Mouse (Mus musculus) frontal cortex, adult 2 months (tissue): ENCODE measurements around the gene Scaper. TPM values are rescaled to one million over a fixed set of nuclear protein-coding genes. Genes with fewer than 3 reads are reported as not detected.

Experiments used
- DNase-seq, 2 experiments: peaks; one replicate each; pipeline ENCODE4 v3.0.0; 2022; ENCODE audit warnings: low spot score in 1 of 2; ENCODE audit errors: extremely low spot score in 1 of 2
- polyA plus RNA-seq: library from polyadenylated mRNA; depleted of rRNA; stranded (reverse); fragments of >200 nt; gene quantifications from 2 replicates; pipeline ENCODE4 v1.2.3, GENCODE M21; 2012

The Scaper gene
- polyA plus RNA-seq, 1 experiment, result 13.6 TPM

DNA sequence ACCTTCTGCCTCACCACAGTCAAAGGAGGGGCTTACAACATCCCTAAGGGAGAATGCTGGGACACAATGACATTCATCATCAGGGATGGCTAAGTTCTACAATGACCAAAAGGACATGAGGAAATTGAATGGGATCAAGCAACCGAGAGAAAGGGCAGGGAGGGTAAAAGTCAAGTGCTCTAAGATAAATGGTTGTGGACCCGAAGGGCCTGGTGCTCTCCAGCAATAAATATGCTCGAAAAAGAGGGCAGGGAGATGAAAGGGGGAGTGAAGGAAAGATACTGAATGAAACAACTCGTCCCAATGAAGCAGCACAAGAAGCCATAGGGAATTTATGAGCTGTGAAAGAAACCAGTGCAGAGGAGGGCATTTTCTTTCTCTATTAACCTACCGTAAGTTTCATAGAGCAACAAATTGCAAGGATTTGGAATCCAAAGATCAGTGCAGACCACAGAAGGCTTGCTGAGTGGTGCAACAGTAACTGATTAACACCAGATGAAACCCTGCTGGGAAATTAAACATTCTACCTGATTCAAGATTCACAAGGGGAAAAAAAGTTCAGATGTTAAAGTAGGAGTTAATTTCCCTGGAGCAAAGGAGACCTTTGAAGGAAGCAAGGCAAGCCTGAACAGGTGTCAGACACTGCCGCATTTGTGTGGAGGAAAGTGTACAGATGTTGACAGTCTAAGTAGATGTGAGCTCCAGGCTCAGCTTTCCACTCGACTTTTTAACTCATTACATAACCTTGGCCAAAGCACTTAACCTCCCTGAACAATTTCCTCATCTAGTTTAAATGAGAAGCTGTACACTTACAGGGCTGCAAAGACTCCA, 329.0 kb downstream of the Scaper start:
- no peak for DNase-seq

- no peak for DNase-seq
Observed at GRCm38 (mm10) chr9:55598594-55598993, 339.3 kb downstream of the Scaper start.

DNA sequence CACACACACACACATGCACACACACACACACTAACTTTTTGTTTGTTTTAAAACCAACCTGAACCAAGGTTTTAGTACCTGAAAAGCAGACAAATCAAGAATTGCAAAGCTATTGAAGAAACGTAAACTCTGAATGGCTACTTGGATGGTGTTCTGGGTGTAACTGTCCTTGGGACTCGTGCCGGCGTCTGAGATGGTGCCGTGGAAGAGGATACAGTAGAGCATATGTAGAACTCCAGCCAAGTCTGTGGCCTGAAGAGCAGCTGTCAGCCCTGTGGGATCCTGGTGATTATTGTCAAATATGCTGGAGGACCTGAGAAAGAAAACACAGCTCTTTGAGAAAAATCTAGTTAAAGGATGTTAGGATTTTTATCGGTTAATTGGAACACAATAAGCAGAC, 351.8 kb downstream of the Scaper start:
- no peak for DNase-seq

GRCm38 (mm10) chr9:55581414-55581813, 356.5 kb downstream of the Scaper start:
- DNase-seq, result no peak

- peak in 1 of 2 experiments; percentile 12 for DNase-seq
Observed at GRCm38 (mm10) chr9:55576571-55576970, 361.3 kb downstream of the Scaper start.

- DNase-seq, result no peak
Observed at GRCm38 (mm10) chr9:55571071-55571470, 366.8 kb downstream of the Scaper start.

- DNase-seq, result no peak
Observed at GRCm38 (mm10) chr9:55568466-55569159, 369.3 kb downstream of the Scaper start.

GRCm38 (mm10) chr9:55560960-55561359, 377.0 kb downstream of the Scaper start:
- DNase-seq, result no peak

- no peak for DNase-seq
Observed at GRCm38 (mm10) chr9:55554986-55555385, 382.9 kb downstream of the Scaper start.

DNA sequence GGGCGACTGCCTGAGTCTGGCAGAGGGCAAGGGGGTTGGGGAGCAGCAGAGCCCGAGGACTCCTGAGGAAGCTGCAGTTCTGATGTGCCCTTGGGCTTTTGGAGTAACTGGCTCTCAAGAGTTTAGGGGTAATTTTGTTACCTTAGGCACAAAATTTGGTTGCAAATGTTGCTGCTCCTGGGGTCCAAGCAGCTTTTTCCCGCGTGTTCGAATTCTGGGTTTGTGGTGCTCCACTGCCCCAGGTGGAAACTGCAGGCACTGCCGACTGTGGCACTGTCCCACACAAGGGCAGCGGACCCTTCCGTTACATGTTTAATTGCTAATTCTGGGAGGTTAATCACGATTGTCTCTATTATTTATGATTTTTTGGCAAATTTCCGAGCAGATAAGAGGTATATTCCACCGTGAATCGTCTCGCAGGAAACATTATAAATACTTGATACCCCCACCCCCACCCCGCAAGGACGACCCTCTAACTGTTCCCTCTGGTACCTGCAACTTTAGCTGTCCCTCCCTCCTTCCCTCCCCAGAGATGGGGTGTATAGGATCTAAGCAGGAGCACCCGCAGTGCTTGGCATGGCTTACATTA, 388.5 kb downstream of the Scaper start:
- no peak for DNase-seq

DNA sequence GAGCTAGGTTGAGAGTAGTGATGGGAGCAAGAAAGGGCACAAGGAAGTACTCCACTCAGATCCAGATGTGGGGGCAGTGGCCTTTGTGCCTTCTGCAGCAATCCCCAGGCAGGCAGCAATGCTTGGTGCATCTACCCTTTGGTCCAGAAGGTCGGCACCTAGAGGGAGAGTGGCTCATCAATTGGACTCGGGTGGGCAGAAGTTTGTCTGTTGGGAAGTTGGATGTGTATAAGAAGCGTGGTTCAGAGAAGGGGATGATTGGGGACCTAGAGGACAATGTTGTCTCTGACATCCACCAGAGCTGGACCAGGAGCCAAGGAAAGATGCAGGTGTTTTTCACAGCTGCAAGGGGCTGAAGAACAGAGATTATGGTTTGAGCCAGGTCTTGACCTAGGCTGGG, 389.0 kb downstream of the Scaper start:
- no peak for DNase-seq

GRCm38 (mm10) chr9:55546176-55547010, 391.5 kb downstream of the Scaper start:
- DNase-seq, result no peak

GRCm38 (mm10) chr9:55545556-55546175, 392.3 kb downstream of the Scaper start:
- DNase-seq, result no peak

GRCm38 (mm10) chr9:55544861-55545555, 392.9 kb downstream of the Scaper start:
- no peak for DNase-seq

- no peak for DNase-seq
Observed at GRCm38 (mm10) chr9:55543703-55544401, 394.1 kb downstream of the Scaper start.

GRCm38 (mm10) chr9:55543336-55543702, 394.6 kb downstream of the Scaper start:
- DNase-seq, result no peak

DNA sequence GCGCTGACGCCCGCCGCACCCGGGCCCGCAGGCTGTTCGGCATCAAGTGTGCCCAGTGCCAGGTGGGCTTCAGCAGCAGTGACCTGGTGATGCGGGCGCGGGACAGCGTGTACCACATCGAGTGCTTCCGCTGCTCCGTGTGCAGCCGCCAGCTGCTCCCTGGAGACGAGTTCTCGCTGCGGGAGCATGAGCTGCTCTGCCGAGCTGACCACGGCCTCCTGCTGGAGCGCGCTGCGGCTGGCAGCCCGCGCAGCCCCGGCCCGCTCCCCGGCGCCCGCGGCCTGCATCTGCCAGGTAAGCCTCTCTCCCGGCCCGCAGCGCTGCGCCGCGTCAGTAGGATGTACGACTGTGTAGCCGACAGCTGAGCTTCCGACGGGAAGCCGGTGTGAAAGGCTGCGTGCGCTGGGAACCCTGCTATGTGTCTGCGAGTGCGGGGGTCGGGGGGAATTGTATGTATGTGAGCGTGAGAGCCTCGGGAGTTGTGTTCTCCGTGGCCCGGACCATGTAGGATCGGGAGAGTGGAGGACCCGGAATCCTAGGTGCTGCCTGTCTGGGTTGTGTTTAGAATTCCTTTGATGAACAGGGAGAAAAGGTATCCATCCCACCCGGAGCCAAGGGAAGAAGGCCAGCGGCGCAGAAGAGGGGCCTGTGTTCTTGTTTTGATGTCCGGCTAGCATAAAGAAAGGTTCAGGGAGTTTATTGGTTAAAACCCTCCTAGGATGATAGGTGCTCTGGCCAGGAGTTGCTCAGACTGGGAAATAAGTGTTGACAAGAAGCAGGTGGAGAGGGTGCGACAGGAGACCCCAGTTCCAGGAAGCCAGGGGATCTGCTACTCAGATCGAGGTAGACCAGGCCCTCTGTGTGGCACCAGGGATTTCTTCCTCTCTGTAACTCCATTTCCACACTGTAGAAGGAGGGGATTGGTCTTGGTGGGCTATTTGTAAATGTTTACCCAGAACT, 395.3 kb downstream of the Scaper start:
- no peak for DNase-seq
